Mouse (Mus musculus) heart, embryonic 16.5 days (tissue): ENCODE data around the gene Ptger2. TPM values are rescaled to one million over a fixed set of nuclear protein-coding genes. Genes with fewer than 3 reads are reported as not detected.

ENCODE experiments used
- ATAC-seq: fragments of 200-750 bp; cut with Nextera tagmentation; replicated peaks from 2 replicates; pipeline ENCODE4 v1.8.0; 2017; ENCODE audit warnings: moderate number of reproducible peaks; ENCODE audit not compliant: insufficient read depth, low FRiP score; ENCODE audit errors: extremely low read depth
- H3K27ac ChIP-seq: fragments of 300-500 bp; sonication (generic); 2 replicates; pipeline ENCODE4 v1.5.1; 2014; ENCODE audit warnings: mild to moderate bottlenecking, low read length, control low read depth, moderate library complexity
- H3K27me3 ChIP-seq: fragments of 300-500 bp; sonication (generic); 2 replicates; pipeline ENCODE4 v1.6.1; 2014; ENCODE audit warnings: low read length, mixed read lengths; ENCODE audit not compliant: control insufficient read depth, insufficient read depth
- H3K36me3 ChIP-seq: fragments of 300-500 bp; sonication (generic); 2 replicates; pipeline ENCODE4 v1.6.1; 2014; ENCODE audit not compliant: control insufficient read depth, insufficient read depth
- H3K4me1 ChIP-seq: fragments of 300-500 bp; sonication (generic); 2 replicates; pipeline ENCODE4 v1.6.1; 2014; ENCODE audit warnings: low read length, mixed read lengths; ENCODE audit not compliant: control insufficient read depth, insufficient read depth
- H3K4me2 ChIP-seq: fragments of 300-500 bp; sonication (generic); 2 replicates; pipeline ENCODE4 v1.6.1; 2014; ENCODE audit warnings: low read depth, mild to moderate bottlenecking, control low read depth, low read length
- H3K4me3 ChIP-seq: fragments of 300-500 bp; sonication (generic); 2 replicates; pipeline ENCODE4 v1.5.1; 2014; ENCODE audit warnings: mild to moderate bottlenecking, control low read depth, low read length
- H3K9ac ChIP-seq: fragments of 300-500 bp; sonication (generic); 2 replicates; pipeline ENCODE4 v1.6.1; 2014; ENCODE audit warnings: low read length, control low read depth
- H3K9me3 ChIP-seq: fragments of 300-500 bp; sonication (generic); replicated peaks from 2 replicates; pipeline ENCODE4 v1.6.1; 2016; ENCODE audit warnings: low read length; ENCODE audit not compliant: control insufficient read depth
- WGBS: fragments of 180-500 bp; shearing (Covaris S2); extraction: QIAGEN DNeasy Blood & Tissue Kit; methylation state at CpG from one replicate; pipeline ENCODE4 v1.1.7; 2014; 5-methylcytosine and 5-hydroxymethylcytosine counted together
- microRNA counts: library from miRNA; unstranded; fragments of <30 nt; microRNA quantifications from one replicate; lab custom pipeline; 2016
- microRNA-seq: library from miRNA; unstranded; fragments of <30 nt; microRNA quantifications from one replicate; pipeline ENCODE4, GENCODE M21; 2017
- polyA plus RNA-seq: library from polyadenylated mRNA; unstranded; fragments of >200 nt; fragmentation: Nextera tagmentation; extraction: Ambion mirVana; gene quantifications from 2 replicates; pipeline ENCODE4 v1.2.1, GENCODE M21; 2015

Ptger2 gene
- polyA plus RNA-seq, 1 experiment from 2014 or later, result 0.18 TPM

DNA sequence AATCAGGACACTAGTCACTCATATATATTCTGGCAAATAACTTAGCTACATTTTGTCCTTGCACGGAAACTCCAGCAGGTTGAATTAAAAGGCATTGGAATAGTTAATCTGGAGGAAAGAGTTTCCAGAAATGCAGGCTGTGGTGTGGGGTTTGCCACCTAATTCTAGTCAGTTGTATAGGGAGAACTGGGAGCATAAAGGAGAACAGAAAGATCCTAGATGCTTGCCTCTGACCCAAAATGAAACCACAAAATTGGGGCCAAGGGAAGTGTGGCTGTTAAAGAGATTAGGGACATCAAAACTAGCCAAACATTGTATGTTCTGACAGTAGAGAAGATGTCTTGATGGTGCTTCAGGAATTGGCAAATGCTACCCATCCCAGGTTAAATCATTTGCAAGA is 48.6 kb downstream of the Ptger2 start:
- Histone ChIP-seq H3K4me3 (no peak overlapping the region), H3K27me3 (no peaks in the 10 kb centered on the region), H3K9me3 (no peaks in the 10 kb centered on the region), H3K4me2 (no peak overlapping the region), H3K4me1 (no peaks in the 10 kb centered on the region), H3K9ac (no peak overlapping the region), H3K27ac (no peak overlapping the region), H3K36me3 (no peaks in the 10 kb centered on the region)
- WGBS, result 89% methylated on average over 1 of the region's 1 CpGs
- ATAC-seq, result no peak

DNA sequence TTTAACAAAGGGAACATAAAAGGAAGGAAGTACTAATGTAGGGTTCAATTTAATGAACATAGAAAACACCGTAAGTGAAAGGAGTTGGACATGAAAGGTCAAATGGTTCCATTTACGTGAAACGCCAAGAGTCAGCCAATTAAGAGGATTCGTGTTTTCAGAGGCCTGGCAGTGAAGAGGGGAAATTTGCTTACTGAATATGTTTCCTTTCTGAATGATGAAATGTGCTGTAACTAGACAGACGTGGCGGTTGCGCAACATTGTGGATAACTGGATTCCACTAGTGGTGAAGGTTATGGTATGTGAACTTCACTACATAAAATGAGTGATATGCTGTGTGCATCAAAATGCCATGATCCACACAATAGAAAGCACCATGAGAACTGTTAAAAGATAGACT is 50.1 kb downstream of the Ptger2 start:
- WGBS, result 75% methylated on average over 7 of the region's 7 CpGs
- Histone ChIP-seq H3K4me1 (no peaks in the 10 kb centered on the region), H3K27ac (no peak overlapping the region), H3K9me3 (no peaks in the 10 kb centered on the region), H3K9ac (no peak overlapping the region), H3K4me2 (no peak overlapping the region), H3K4me3 (no peak overlapping the region), H3K27me3 (no peaks in the 10 kb centered on the region), H3K36me3 (no peaks in the 10 kb centered on the region)
- no peak for ATAC-seq

- no peak for ATAC-seq
- 62% methylated on average over 5 of the region's 5 CpGs for WGBS
- no peaks in the 10 kb centered on the region for H3K36me3 ChIP-seq
- no peak overlapping the region for H3K27ac ChIP-seq
- no peaks in the 10 kb centered on the region for H3K27me3 ChIP-seq
- no peaks in the 10 kb centered on the region for H3K4me1 ChIP-seq
- no peaks in the 10 kb centered on the region for H3K9me3 ChIP-seq
- no peak overlapping the region for H3K9ac ChIP-seq
- H3K4me2 ChIP-seq, result no peak overlapping the region
- H3K4me3 ChIP-seq, result no peak overlapping the region
These were observed 53.0 kb downstream of the Ptger2 start for GRCm38 (mm10) chr14:45040851-45041475.

- no peak overlapping the region for H3K27ac ChIP-seq
- peaks cover 2% of the 10 kb centered on the region; the same call in 1 of the 2 replicates for H3K4me1 ChIP-seq
- ATAC-seq, result no peak
- H3K9ac ChIP-seq, result no peak overlapping the region
- no peak overlapping the region for H3K4me3 ChIP-seq
- 77% methylated on average over 2 of the region's 2 CpGs for WGBS
- H3K36me3 ChIP-seq, result no peaks in the 10 kb centered on the region
- no peaks in the 10 kb centered on the region for H3K27me3 ChIP-seq
- H3K4me2 ChIP-seq, result no peak overlapping the region
- no peaks in the 10 kb centered on the region for H3K9me3 ChIP-seq
These were observed 60.1 kb downstream of the Ptger2 start for GRCm38 (mm10) chr14:45048128-45048527.

DNA sequence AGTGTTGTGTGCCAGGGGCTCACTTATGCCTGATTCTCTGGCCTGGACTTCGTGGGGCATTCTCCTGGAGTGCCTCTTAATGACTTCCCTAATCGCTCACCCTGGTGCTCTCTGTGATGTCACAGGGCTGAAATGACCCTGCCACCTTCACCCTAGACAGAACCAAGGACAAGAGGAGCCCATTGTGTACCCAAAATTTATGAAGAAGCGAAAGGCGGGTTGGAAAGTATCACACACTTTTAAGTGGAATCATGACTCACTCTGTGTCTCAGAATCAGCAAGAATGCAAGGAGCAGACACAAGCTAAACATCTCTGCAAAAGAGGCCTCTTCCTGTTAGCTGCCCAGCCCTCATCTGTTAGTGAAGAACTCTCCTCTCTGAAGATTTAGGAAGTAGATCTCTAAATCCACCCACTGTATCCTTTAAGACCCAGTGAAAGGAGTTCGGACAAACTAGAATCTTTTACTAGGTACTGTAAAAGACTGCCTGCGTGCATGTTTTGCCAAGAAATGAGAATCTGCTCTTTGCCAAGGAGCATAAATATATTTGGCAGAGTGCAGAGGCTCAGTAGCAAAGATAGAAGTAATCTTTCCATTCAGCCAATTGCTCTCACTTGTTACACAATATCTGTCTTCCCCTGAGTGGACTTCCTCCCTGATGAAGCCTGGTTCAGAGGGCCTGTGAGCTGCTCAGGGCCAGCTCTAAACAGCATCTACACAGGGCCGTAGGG is 61.9 kb downstream of the Ptger2 start:
- no peaks in the 10 kb centered on the region for H3K36me3 ChIP-seq
- H3K27ac ChIP-seq, result peak overlapping the region; percentile 56
- no peak overlapping the region for H3K4me2 ChIP-seq
- no peak overlapping the region for H3K9ac ChIP-seq
- no peaks in the 10 kb centered on the region for H3K27me3 ChIP-seq
- H3K4me3 ChIP-seq, result no peak overlapping the region
- ATAC-seq, result peak; percentile 41; the same call in 1 of the 2 replicates
- no peaks in the 10 kb centered on the region for H3K9me3 ChIP-seq
- WGBS, result 52% methylated on average over 7 of the region's 7 CpGs
- H3K4me1 ChIP-seq, result peaks cover 2% of the 10 kb centered on the region; the same call in 1 of the 2 replicates

DNA sequence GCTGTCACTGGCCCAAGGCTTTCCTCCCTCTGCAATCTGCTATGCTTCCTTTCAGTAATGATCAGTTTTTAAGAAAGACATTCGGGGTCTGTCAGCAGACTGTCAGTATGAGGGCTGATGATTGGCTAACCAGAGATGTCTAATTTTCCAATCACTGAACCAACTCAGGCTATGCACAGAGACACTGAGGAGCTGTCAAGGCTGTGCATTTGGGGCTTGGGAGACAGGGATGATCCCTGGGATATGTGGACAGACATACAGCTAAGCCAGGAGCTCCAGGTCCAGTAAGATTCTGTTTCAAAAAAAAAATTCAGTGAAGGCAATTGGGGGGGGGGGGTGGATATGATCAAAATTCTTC is 62.4 kb downstream of the Ptger2 start:
- Histone ChIP-seq H3K9me3 (no peaks in the 10 kb centered on the region), H3K4me2 (no peak overlapping the region), H3K36me3 (no peaks in the 10 kb centered on the region), H3K4me3 (no peak overlapping the region), H3K9ac (no peak overlapping the region), H3K27me3 (no peaks in the 10 kb centered on the region), H3K4me1 (peaks cover 2% of the 10 kb centered on the region; the same call in 1 of the 2 replicates), H3K27ac (no peak overlapping the region; the same call in 1 of the 2 replicates)
- WGBS, result 82% methylated on average over 1 of the region's 1 CpGs
- ATAC-seq, result no peak

DNA sequence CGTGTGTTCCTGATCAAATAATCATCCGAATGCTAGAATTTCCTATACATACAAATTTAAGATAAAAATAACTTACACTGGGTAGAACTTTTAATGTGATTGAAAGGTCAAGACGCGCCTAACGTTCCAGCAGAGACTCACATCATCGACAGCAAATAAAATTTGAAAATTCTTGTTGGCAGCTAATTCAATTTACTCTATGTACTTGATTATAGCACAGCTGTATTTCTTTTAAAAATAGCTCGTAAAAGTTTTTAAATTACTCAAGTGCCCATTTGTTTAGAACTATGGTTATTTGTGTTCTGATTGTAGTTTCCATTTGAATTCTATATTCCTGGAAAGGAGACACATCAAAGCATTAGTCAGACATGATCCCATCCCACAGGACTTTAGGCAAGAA is 63.1 kb downstream of the Ptger2 start:
- Histone ChIP-seq H3K4me2 (no peak overlapping the region), H3K4me1 (peaks cover 2% of the 10 kb centered on the region; the same call in 1 of the 2 replicates), H3K27me3 (no peaks in the 10 kb centered on the region), H3K4me3 (no peak overlapping the region), H3K27ac (no peak overlapping the region), H3K36me3 (no peaks in the 10 kb centered on the region), H3K9ac (no peak overlapping the region), H3K9me3 (no peaks in the 10 kb centered on the region)
- WGBS, result 81% methylated on average over 7 of the region's 7 CpGs
- ATAC-seq, result no peak

MicroRNAs encoded within 50 kb of the gene (microRNA counts, 519-probe panel; counts per million panel counts)
- microRNA mmu-miR-327 (lab: Ali Mortazavi, UCI), result not detected

Small RNA genes within 50 kb of the gene (microRNA-seq; reads per million reads assigned to microRNA genes)
- not detected for gene Mir327

Other genes with a start within 250 kb of the Ptger2 start
- not detected in 2 replicates for gene Gm8267, start 237.9 kb upstream of the Ptger2 start, polyA plus RNA-seq
- gene Ptgdr, start 128.8 kb upstream of the Ptger2 start, polyA plus RNA-seq, result 0.06 TPM in 1 of 2 replicates, not detected in the other
- gene Gpr137c, start 231.5 kb downstream of the Ptger2 start, polyA plus RNA-seq, result 3.0 and 3.3 TPM in 2 replicates
- gene Txndc16, start 232.1 kb downstream of the Ptger2 start, polyA plus RNA-seq, result 13.1 and 13.5 TPM in 2 replicates